ENCODE assay signal across 8 mouse cellular contexts in genomic region chr7:99626376-99627270, GRCm38 (mm10). TPM values are rescaled to one million over a fixed set of nuclear protein-coding genes. Genes with fewer than 3 reads are reported as not detected.
DNase-seq lines count a peak whose midpoint lies in the region; ATAC-seq lines count a peak whose summit lies in the region.

Gene Tpbgl, minus strand, starts transcription at chr7:99627103.

- H3K36me3 ChIP-seq in embryonic facial prominence, embryonic 12.5 days, result no peaks in the 10 kb centered on the region
- no peaks in the 10 kb centered on the region for H3K36me3 ChIP-seq in heart, embryonic 13.5 days
- H3K36me3 ChIP-seq in kidney, embryonic 15.5 days, result no peaks in the 10 kb centered on the region

- H3K9ac ChIP-seq in embryonic facial prominence, embryonic 12.5 days, result peak within 1 kb of the TSS; percentile 60
- H3K9ac ChIP-seq in heart, embryonic 13.5 days, result peak within 1 kb of the TSS; percentile 71
- peak within 1 kb of the TSS; percentile 50; the same call in 1 of the 2 replicates for H3K9ac ChIP-seq in kidney, embryonic 15.5 days

- no peak for ATAC-seq in embryonic facial prominence, embryonic 12.5 days (ENCODE audit: insufficient number of reproducible peaks, insufficient read depth, low FRiP score, low TSS enrichment)
- no peak for ATAC-seq in heart, embryonic 13.5 days (ENCODE audit: extremely low read depth, insufficient number of reproducible peaks, low FRiP score, low TSS enrichment)
- peak; percentile 59 for ATAC-seq in kidney, embryonic 15.5 days (replicated peaks; ENCODE audit: low FRiP score)
- ATAC-seq in activated CD4-positive, CD25-positive, alpha-beta regulatory T cell, adult 4 months, result no peak

- peak within 1 kb of the TSS; percentile 49 for H3K4me3 ChIP-seq in embryonic facial prominence, embryonic 12.5 days
- H3K4me3 ChIP-seq in heart, embryonic 13.5 days, result peak within 1 kb of the TSS; percentile 62
- H3K4me3 ChIP-seq in kidney, embryonic 15.5 days (replicated peaks), result peak within 1 kb of the TSS; percentile 54

- H3K9me3 ChIP-seq in embryonic facial prominence, embryonic 12.5 days, result no peaks in the 10 kb centered on the region
- no peaks in the 10 kb centered on the region for H3K9me3 ChIP-seq in heart, embryonic 13.5 days
- no peaks in the 10 kb centered on the region for H3K9me3 ChIP-seq in kidney, embryonic 15.5 days (replicated peaks)

- peak within 1 kb of the TSS; percentile 93 for H3K4me2 ChIP-seq in embryonic facial prominence, embryonic 12.5 days (replicated peaks)
- H3K4me2 ChIP-seq in heart, embryonic 13.5 days, result peak within 1 kb of the TSS; percentile 98
- H3K4me2 ChIP-seq in kidney, embryonic 15.5 days, result peak within 1 kb of the TSS; percentile 99

- under 1% methylated on average over 69 of the region's 83 CpGs for WGBS in embryonic facial prominence, embryonic 12.5 days
- under 1% methylated on average over 74 of the region's 83 CpGs for WGBS in heart, embryonic 13.5 days
- WGBS in kidney, embryonic 15.5 days, result under 1% methylated on average over 80 of the region's 83 CpGs

- H3K27me3 ChIP-seq in embryonic facial prominence, embryonic 12.5 days, result peaks cover 81% of the 10 kb centered on the region
- peaks cover 100% of the 10 kb centered on the region for H3K27me3 ChIP-seq in heart, embryonic 13.5 days (replicated peaks)
- peaks cover 91% of the 10 kb centered on the region for H3K27me3 ChIP-seq in kidney, embryonic 15.5 days

- no peak within 1 kb of the TSS for H3K27ac ChIP-seq in embryonic facial prominence, embryonic 12.5 days
- H3K27ac ChIP-seq in heart, embryonic 13.5 days (replicated peaks), result no peak within 1 kb of the TSS
- H3K27ac ChIP-seq in kidney, embryonic 15.5 days, result no peak within 1 kb of the TSS

- H3K4me1 ChIP-seq in embryonic facial prominence, embryonic 12.5 days, result peaks cover 23% of the 10 kb centered on the region
- peaks cover 19% of the 10 kb centered on the region for H3K4me1 ChIP-seq in heart, embryonic 13.5 days
- H3K4me1 ChIP-seq in kidney, embryonic 15.5 days, result peaks cover 33% of the 10 kb centered on the region

- DNase-seq in spleen, adult 18-20 months, result peak; percentile 39 to 41
- no peak for DNase-seq in spleen, postnatal 10 days (ENCODE audit: low spot score in 2 of 2)
- peak; percentile 57 for DNase-seq in lung, postnatal 10 days
- DNase-seq in right cerebral cortex, postnatal 14 days, result peak; percentile 42

RNA-seq across cellular contexts. Expression of gene Tpbgl, which starts in this region (rescaled TPM):
- polyA plus RNA-seq in embryonic facial prominence, embryonic 12.5 days (2016; fragmentation: Nextera tagmentation; extraction: Ambion mirVana), result 0.93 and 1.5 TPM in 2 replicates
- 0.78 and 1.7 TPM in 2 replicates for polyA plus RNA-seq in heart, embryonic 13.5 days (2015; fragmentation: Nextera tagmentation; extraction: Ambion mirVana)
- polyA plus RNA-seq in kidney, embryonic 15.5 days (2015; fragmentation: Nextera tagmentation; extraction: Ambion mirVana), result 0.84 and 1.1 TPM in 2 replicates
- polyA plus RNA-seq in activated CD4-positive, CD25-positive, alpha-beta regulatory T cell, adult 4 months (2017; shearing (Covaris generic)), result under 1 TPM in 1 of 2 experiments, not detected in 1; 0.25 TPM

Comparison
In these comparisons a context has a peak if more than half of its experiments do, and no peak if none do; other contexts are left out.
1. DNase-seq: peak in spleen, adult 18-20 months (2 of 2), lung, postnatal 10 days (single experiment) and right cerebral cortex, postnatal 14 days (single experiment); none in spleen, postnatal 10 days (0 of 2).
2. Peak in every context shown above with its lines, with median percentiles within 50 percentile points of each other: H3K4me2 ChIP-seq, H3K4me3 ChIP-seq and H3K9ac ChIP-seq.